Mouse (Mus musculus) adrenal gland, adult 8-10 months (tissue): ENCODE data around the gene Scyl2. TPM values are rescaled to one million over a fixed set of nuclear protein-coding genes. Genes with fewer than 3 reads are reported as not detected.
"Not testable (repeated sequence)": the region's sequence is repeated elsewhere in the genome, so short reads cannot be mapped to it uniquely, and the experiment has no call there.

Experiments used
- DNase-seq: peaks from one replicate; pipeline ENCODE4 v3.0.0; 2022
- total RNA-seq, 4 experiments: library from RNA; stranded (reverse); gene quantifications; 2 replicates each; pipeline ENCODE4 v1.2.4; 2022

Gene Scyl2
- total RNA-seq, 4 experiments from 2014 or later, result 41.1 to 52.0 (median 48.3) TPM

GRCm38 (mm10) chr10:89679448-89679847, 6.6 kb downstream of the Scyl2 start:
- no peak for DNase-seq

- DNase-seq, result no peak
Measured at GRCm38 (mm10) chr10:89678054-89678453, 8.0 kb downstream of the Scyl2 start.

GRCm38 (mm10) chr10:89676609-89677008, 9.5 kb downstream of the Scyl2 start:
- no peak for DNase-seq

- not testable (repeated sequence) for DNase-seq
Measured at GRCm38 (mm10) chr10:89670371-89670770, 15.7 kb downstream of the Scyl2 start.

- no peak for DNase-seq
Measured at GRCm38 (mm10) chr10:89667571-89667970, 18.5 kb downstream of the Scyl2 start.

GRCm38 (mm10) chr10:89665679-89666078, 20.4 kb downstream of the Scyl2 start:
- no peak for DNase-seq

GRCm38 (mm10) chr10:89664977-89665645, 21.0 kb downstream of the Scyl2 start:
- DNase-seq, result no peak

- no peak for DNase-seq
Measured at GRCm38 (mm10) chr10:89656366-89656765, 29.7 kb downstream of the Scyl2 start.

GRCm38 (mm10) chr10:89652912-89653311, 33.2 kb downstream of the Scyl2 start:
- no peak for DNase-seq

- DNase-seq, result peak; percentile 28
Measured at GRCm38 (mm10) chr10:89651691-89652090, 34.4 kb downstream of the Scyl2 start.

GRCm38 (mm10) chr10:89646918-89647317, 39.2 kb downstream of the Scyl2 start:
- no peak for DNase-seq

GRCm38 (mm10) chr10:89637001-89637400, 49.1 kb downstream of the Scyl2 start:
- no peak for DNase-seq

- DNase-seq, result no peak
Measured at GRCm38 (mm10) chr10:89635018-89635417, 51.1 kb downstream of the Scyl2 start.

- no peak for DNase-seq
Measured at GRCm38 (mm10) chr10:89633736-89634426, 52.2 kb downstream of the Scyl2 start.

- DNase-seq, result peak; percentile 43
Measured at GRCm38 (mm10) chr10:89633121-89633520, 53.0 kb downstream of the Scyl2 start.

- no peak for DNase-seq
Measured at GRCm38 (mm10) chr10:89631831-89632230, 54.3 kb downstream of the Scyl2 start.

- DNase-seq, result no peak
Measured at GRCm38 (mm10) chr10:89630564-89630963, 55.5 kb downstream of the Scyl2 start.

GRCm38 (mm10) chr10:89630052-89630451, 56.0 kb downstream of the Scyl2 start:
- no peak for DNase-seq

- DNase-seq, result no peak
Measured at GRCm38 (mm10) chr10:89626714-89627113, 59.4 kb downstream of the Scyl2 start.

- DNase-seq, result no peak
Measured at GRCm38 (mm10) chr10:89624196-89624595, 61.9 kb downstream of the Scyl2 start.

- no peak for DNase-seq
Measured at GRCm38 (mm10) chr10:89621129-89621528, 65.0 kb downstream of the Scyl2 start, which contains the start of gene Slc17a8. Gene Slc17a8 (minus strand): TSS chr10:89621253.

GRCm38 (mm10) chr10:89599311-89599710, 86.8 kb downstream of the Scyl2 start:
- DNase-seq, result peak; percentile 32

- DNase-seq, result no peak
Measured at GRCm38 (mm10) chr10:89597275-89597674, 88.8 kb downstream of the Scyl2 start.

- no peak for DNase-seq
Measured at GRCm38 (mm10) chr10:89595935-89596334, 90.2 kb downstream of the Scyl2 start.
